Mouse (Mus musculus) MEL (cell line): ENCODE data around the gene Pdik1l. TPM values are rescaled to one million over a fixed set of nuclear protein-coding genes. Genes with fewer than 3 reads are reported as not detected.

Source experiments
- DNase-seq: peaks from one replicate; pipeline ENCODE4 v3.0.0; 2011; ENCODE audit warnings: low read depth, low spot score
- H3K27ac ChIP-seq: 2 replicates; pipeline ENCODE4 v1.5.1; 2012; ENCODE audit warnings: low read depth, mild to moderate bottlenecking, control low read depth, low read length, moderate library complexity; ENCODE audit not compliant: control insufficient read depth
- H3K27me3 ChIP-seq, 2 experiments: fragments of 150-350 bp in 1 of 2; sonication (generic) in 1 of 2; 2 replicates each; pipeline ENCODE4 v1.6.1; 2012; ENCODE audit warnings: low read length in 2 of 2, mild to moderate bottlenecking in 2 of 2, improper control_type of control experiment in 1 of 2, moderate library complexity in 1 of 2; ENCODE audit not compliant: insufficient read depth in 2 of 2, control insufficient read depth in 1 of 2
- H3K36me3 ChIP-seq, 2 experiments: 2 replicates each; pipeline ENCODE4 v1.6.1; 2012 to 2014; ENCODE audit warnings: low read length in 2 of 2, improper control_type of control experiment in 1 of 2, inconsistent platforms in 1 of 2, mild to moderate bottlenecking in 1 of 2; ENCODE audit not compliant: insufficient read depth in 2 of 2, control insufficient read depth in 1 of 2
- H3K4me1 ChIP-seq, 2 experiments: fragments of 150-350 bp in 1 of 2; sonication (generic) in 1 of 2; 2 replicates each; pipeline ENCODE4 v1.6.1; 2012; ENCODE audit warnings: low read length in 2 of 2, improper control_type of control experiment in 1 of 2, mild to moderate bottlenecking in 1 of 2; ENCODE audit not compliant: insufficient read depth in 2 of 2, control insufficient read depth in 1 of 2
- H3K4me3 ChIP-seq, 2 experiments: fragments of 150-350 bp in 1 of 2; sonication (generic) in 1 of 2; 2 replicates each; pipeline ENCODE4 v1.5.1; 2012; ENCODE audit warnings: low read depth in 2 of 2, low read length in 2 of 2, mild to moderate bottlenecking in 2 of 2, moderate library complexity in 2 of 2, control low read depth in 1 of 2, improper control_type of control experiment in 1 of 2; ENCODE audit not compliant: control insufficient read depth in 1 of 2, insufficient read depth in 1 of 2
- H3K79me2 ChIP-seq: 2 replicates; pipeline ENCODE4 v1.6.1; 2012; ENCODE audit warnings: mild to moderate bottlenecking, low read length, moderate library complexity; ENCODE audit not compliant: control insufficient read depth, poor library complexity, insufficient read depth
- H3K9ac ChIP-seq: 2 replicates; pipeline ENCODE4 v1.6.1; 2012; ENCODE audit warnings: low read depth, mild to moderate bottlenecking, control low read depth, low read length, moderate library complexity; ENCODE audit not compliant: control insufficient read depth, poor library complexity, severe bottlenecking
- H3K9me3 ChIP-seq: fragments of 150-350 bp; sonication (generic); replicated peaks from 2 replicates; pipeline ENCODE4 v1.6.1; 2012; ENCODE audit warnings: mild to moderate bottlenecking, low read length, improper control_type of control experiment, moderate library complexity; ENCODE audit not compliant: insufficient read depth
- BHLHE40 ChIP-seq: IDR thresholded peaks from 2 replicates; pipeline ENCODE4 v1.6.1; 2012; ENCODE audit warnings: low read depth, mild to moderate bottlenecking, inconsistent platforms, low read length, improper control_type of control experiment, borderline replicate concordance
- CHD2 ChIP-seq: IDR thresholded peaks from 2 replicates; pipeline ENCODE4 v1.6.1; 2011; ENCODE audit warnings: low read length, improper control_type of control experiment
- GABPA ChIP-seq: IDR thresholded peaks from 2 replicates; pipeline ENCODE4 v1.6.1; 2012; ENCODE audit warnings: low read depth, mild to moderate bottlenecking, inconsistent platforms, low read length, improper control_type of control experiment, moderate library complexity
- HCFC1 ChIP-seq: IDR thresholded peaks from 2 replicates; pipeline ENCODE4 v1.6.1; 2012; ENCODE audit warnings: low read depth, mild to moderate bottlenecking, inconsistent platforms, low read length, improper control_type of control experiment, moderate library complexity
- MAZ ChIP-seq: IDR thresholded peaks from 2 replicates; pipeline ENCODE4 v1.6.1; 2012; ENCODE audit warnings: low read depth, mild to moderate bottlenecking, inconsistent platforms, low read length, improper control_type of control experiment
- MXI1 ChIP-seq: IDR thresholded peaks from 2 replicates; pipeline ENCODE4 v1.6.1; 2011; ENCODE audit warnings: mild to moderate bottlenecking, low read depth, low read length, improper control_type of control experiment
- MYB ChIP-seq: IDR thresholded peaks from 2 replicates; pipeline ENCODE4 v1.6.1; 2011; ENCODE audit warnings: mild to moderate bottlenecking, low read depth, low read length, improper control_type of control experiment
- MYC ChIP-seq: IDR thresholded peaks from 2 replicates; pipeline ENCODE4 v1.6.1; 2011; ENCODE audit warnings: low read depth, mild to moderate bottlenecking, low read length, improper control_type of control experiment, moderate library complexity
- NRF1 ChIP-seq: IDR thresholded peaks from 2 replicates; pipeline ENCODE4 v1.6.1; 2014; ENCODE audit warnings: low read depth, mild to moderate bottlenecking, inconsistent platforms, low read length, improper control_type of control experiment, moderate library complexity; ENCODE audit not compliant: poor library complexity, insufficient read depth, severe bottlenecking
- POLR2A ChIP-seq, 2 experiments: IDR thresholded peaks; 2 replicates each; pipeline ENCODE4 v1.6.1; 2011 to 2012; ENCODE audit warnings: low read length in 2 of 2, mild to moderate bottlenecking in 2 of 2, control low read depth in 1 of 2, improper control_type of control experiment in 1 of 2, low read depth in 1 of 2, moderate library complexity in 1 of 2; ENCODE audit not compliant: control insufficient read depth in 1 of 2, insufficient read depth in 1 of 2, poor library complexity in 1 of 2
- RAD21 ChIP-seq: IDR thresholded peaks from 2 replicates; pipeline ENCODE4 v1.6.1; 2011; ENCODE audit warnings: mild to moderate bottlenecking, low read depth, low read length, improper control_type of control experiment
- SMC3 ChIP-seq: IDR thresholded peaks from 2 replicates; pipeline ENCODE4 v1.6.1; 2011; ENCODE audit warnings: low read depth, low read length, improper control_type of control experiment
- TAL1 ChIP-seq: IDR thresholded peaks from 2 replicates; pipeline ENCODE4 v1.6.1; 2012; ENCODE audit warnings: mild to moderate bottlenecking, inconsistent platforms, low read length, moderate library complexity, mixed read lengths
- USF2 ChIP-seq, 2 experiments: IDR thresholded peaks; 2 replicates each; pipeline ENCODE4 v1.6.1; 2011 to 2012; ENCODE audit warnings: improper control_type of control experiment in 2 of 2, low read length in 2 of 2, borderline replicate concordance in 1 of 2, inconsistent platforms in 1 of 2, low read depth in 1 of 2, mild to moderate bottlenecking in 1 of 2; ENCODE audit not compliant: insufficient read depth in 1 of 2
- ZC3H11A ChIP-seq: IDR thresholded peaks from 2 replicates; pipeline ENCODE4 v1.6.1; 2012; ENCODE audit warnings: low read depth, mild to moderate bottlenecking, inconsistent platforms, low read length, improper control_type of control experiment
- polyA plus RNA-seq, 2 experiments: library from polyadenylated mRNA; stranded (reverse) in 1 of 2; unstranded in 1 of 2; fragments of >175 nt in 1 of 2; fragments of >200 nt in 1 of 2; gene quantifications; 2 replicates each; pipeline versions ENCODE4 v1.2.1 to v1.2.4; 2012; ENCODE audit warnings: low replicate concordance in 2 of 2, low read depth in 1 of 2; ENCODE audit not compliant: insufficient read length in 2 of 2, insufficient read depth in 1 of 2, missing spikeins in 1 of 2
- total RNA-seq: library from RNA; depleted of rRNA; stranded (reverse); fragments of 300-350 nt; gene quantifications from 2 replicates; pipeline ENCODE4 v1.2.3, GENCODE M21; 2012

The Pdik1l gene
- total and polyA plus RNA-seq, 3 experiments, result 11.7 to 32.1 (median 13.0) TPM

DNA sequence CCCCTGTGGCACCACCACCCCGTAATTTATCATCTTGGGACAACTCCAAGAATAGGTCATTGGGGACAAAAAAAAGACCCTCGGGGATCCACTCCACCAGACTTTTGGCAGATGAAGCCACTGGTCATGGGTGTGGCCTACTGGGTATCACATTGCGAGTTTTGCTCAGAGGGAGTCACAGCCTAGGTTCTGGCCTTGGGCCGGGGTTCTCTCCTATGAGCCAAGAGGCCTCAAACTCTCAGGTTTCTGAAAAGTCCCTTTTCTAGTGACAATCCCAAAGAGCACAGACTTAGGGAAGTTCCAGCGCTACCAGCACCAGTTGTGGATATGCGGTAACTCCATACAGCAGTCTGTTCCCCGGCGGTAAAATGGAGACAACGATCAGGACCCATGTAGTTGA is 23.0 kb upstream of the Pdik1l start:
- Histone ChIP-seq H3K9me3 (no peaks in the 10 kb centered on the region), H3K36me3 (no peaks in the 10 kb centered on the region), H3K4me3 (no peak overlapping the region), H3K4me1 (no peaks in the 10 kb centered on the region), H3K79me2 (no peaks in the 10 kb centered on the region), H3K9ac (no peak overlapping the region), H3K27ac (no peak overlapping the region), H3K27me3 (peaks cover 2% of the 10 kb centered on the region in 2 experiments; a peak in 2 of 4 replicates)
- no peak for DNase-seq
- no peak for TF ChIP-seq BHLHE40
- TF ChIP-seq GABPA, result no peak
- no peak for TF ChIP-seq MYB
- no peak for TF ChIP-seq POLR2A (IDR thresholded peaks at IDR 0.05; ENCODE audit: control insufficient read depth in 1 of 2, insufficient read depth in 1 of 2, low read depth in 1 of 2, low read length in 2 of 2, poor library complexity in 1 of 2)
- no peak for TF ChIP-seq CHD2
- no peak for TF ChIP-seq MAZ
- no peak for TF ChIP-seq TAL1
- TF ChIP-seq SMC3, result no peak
- no peak for TF ChIP-seq NRF1
- TF ChIP-seq MXI1, result no peak
- no peak for TF ChIP-seq RAD21

DNA sequence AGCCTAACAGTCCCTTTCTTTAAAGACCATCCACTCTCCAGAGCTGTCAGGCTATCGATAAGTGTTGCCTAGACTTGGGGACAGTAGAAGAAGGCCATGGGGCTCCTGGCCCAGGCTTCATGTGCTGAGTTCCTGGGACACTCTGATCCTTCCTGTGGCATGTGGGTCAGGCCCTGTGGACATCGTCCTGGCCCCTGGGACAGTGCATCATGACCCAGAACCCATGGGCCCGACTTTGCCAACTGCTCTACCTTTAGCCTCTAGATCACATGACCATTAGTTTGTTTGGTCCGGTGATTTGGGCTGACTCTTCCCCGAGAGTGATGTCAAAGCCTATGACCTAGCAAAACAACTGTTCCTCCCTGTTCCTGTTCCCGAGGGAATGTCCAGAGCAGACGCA is 22.4 kb upstream of the Pdik1l start:
- Histone ChIP-seq H3K9me3 (no peaks in the 10 kb centered on the region), H3K9ac (no peak overlapping the region), H3K4me3 (no peak overlapping the region), H3K36me3 (no peaks in the 10 kb centered on the region), H3K27ac (no peak overlapping the region)
- no peak for DNase-seq
- TF ChIP-seq MXI1 (no peak), GABPA (no peak), MYB (no peak), MYC (no peak), BHLHE40 (no peak), USF2 (IDR thresholded peaks at IDR 0.05; ENCODE audit: borderline replicate concordance in 1 of 2, insufficient read depth in 1 of 2, low read depth in 1 of 2, low read length in 2 of 2) (no peak), ZC3H11A (no peak), HCFC1 (no peak), RAD21 (no peak)
- TF ChIP-seq, all 39 proteins: peak for 0
- no peaks in the 10 kb centered on the region for H3K4me1 ChIP-seq
- peaks cover 2% of the 10 kb centered on the region in 2 experiments; a peak in 2 of 4 replicates for H3K27me3 ChIP-seq
- H3K79me2 ChIP-seq, result no peaks in the 10 kb centered on the region
